ENCODE assay signal across 9 mouse cellular contexts in the genomic region with DNA sequence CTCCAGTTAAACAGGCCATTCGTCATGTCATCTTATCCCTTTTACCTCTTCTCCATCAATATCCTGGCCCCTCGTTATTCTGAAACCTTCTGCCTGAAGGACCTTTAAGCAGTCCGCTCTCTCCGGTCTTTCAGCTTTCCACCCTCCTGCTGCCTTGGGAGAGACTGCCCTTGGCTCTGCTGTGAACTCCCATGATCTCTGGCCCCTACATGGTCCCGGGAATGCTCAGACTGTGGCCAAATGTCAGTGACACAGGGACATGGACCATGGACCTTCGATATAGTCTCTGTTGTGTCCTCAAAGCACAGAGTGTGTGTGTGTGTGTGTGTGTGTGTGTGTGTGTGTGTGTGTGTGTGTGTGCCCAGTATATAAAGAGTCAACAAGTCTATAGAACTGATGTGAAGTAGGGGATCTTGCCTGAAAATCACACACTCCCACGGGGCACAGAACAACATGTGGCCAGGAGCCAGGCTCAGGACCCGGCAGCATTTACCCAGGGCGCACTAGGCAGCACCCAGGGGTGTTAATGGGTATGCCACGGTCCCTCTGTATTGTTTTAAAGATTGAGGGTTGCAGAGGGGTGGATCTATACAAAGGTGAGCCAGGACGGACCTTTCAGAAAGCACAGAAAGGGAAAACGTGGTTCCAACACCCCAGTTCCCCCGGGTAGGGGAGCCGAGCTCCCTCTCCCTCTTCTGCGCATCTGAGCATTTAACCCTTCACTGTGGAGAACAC. TPM values are rescaled to one million over a fixed set of nuclear protein-coding genes. Genes with fewer than 3 reads are reported as not detected.
DNase-seq lines count a peak whose midpoint lies in the region; ATAC-seq lines count a peak whose summit lies in the region.
"Had no signal": no experiment of that assay in that cellular context is flagged by ENCODE, and none has a peak within 500 bp of the region (broad histone marks: within the 10 kb centered on the region; RNA-seq: fewer than 3 reads in every experiment).

No protein-coding gene starts in this region.

- 62% methylated on average over 15 of the region's 15 CpGs for WGBS in heart, embryonic 16.5 days
- WGBS in forebrain, embryonic 10.5 days = 44% methylated on average over 15 of the region's 15 CpGs
- WGBS in intestine, embryonic 15.5 days = 49% methylated on average over 15 of the region's 15 CpGs
- 27% methylated on average over 15 of the region's 15 CpGs for WGBS in midbrain, embryonic 16.5 days

- H3K4me2 ChIP-seq in heart, embryonic 16.5 days (ENCODE audit: low read depth, low read length) = no peak overlapping the region
- H3K4me2 ChIP-seq in intestine, embryonic 15.5 days (replicated peaks) = no peak overlapping the region
- H3K4me2 ChIP-seq in midbrain, embryonic 16.5 days (ENCODE audit: low read length) = no peak overlapping the region

- H3K9ac ChIP-seq in heart, embryonic 16.5 days (ENCODE audit: low read length) = peak overlapping the region; percentile 22
- peak overlapping the region; percentile 17; the same call in 1 of the 2 replicates for H3K9ac ChIP-seq in intestine, embryonic 15.5 days
- no peak overlapping the region for H3K9ac ChIP-seq in midbrain, embryonic 16.5 days (ENCODE audit: low read depth, low read length)

- peaks cover 51% of the 10 kb centered on the region for H3K4me1 ChIP-seq in heart, embryonic 16.5 days (ENCODE audit: control insufficient read depth, insufficient read depth, low read length)
- peaks cover 88% of the 10 kb centered on the region for H3K4me1 ChIP-seq in forebrain, embryonic 10.5 days
- peaks cover 82% of the 10 kb centered on the region for H3K4me1 ChIP-seq in intestine, embryonic 15.5 days (replicated peaks)
- peaks cover 55% of the 10 kb centered on the region for H3K4me1 ChIP-seq in midbrain, embryonic 16.5 days (ENCODE audit: control insufficient read depth, insufficient read depth, low read length)

- no peak overlapping the region for H3K4me3 ChIP-seq in heart, embryonic 16.5 days (ENCODE audit: low read length)
- peak overlapping the region; percentile 16; the same call in 1 of the 2 replicates for H3K4me3 ChIP-seq in forebrain, embryonic 10.5 days
- H3K4me3 ChIP-seq in intestine, embryonic 15.5 days (replicated peaks) = no peak overlapping the region
- no peak overlapping the region for H3K4me3 ChIP-seq in midbrain, embryonic 16.5 days (ENCODE audit: low read depth, low read length)

- no peak for ATAC-seq in heart, embryonic 16.5 days (replicated peaks; ENCODE audit: extremely low read depth, insufficient read depth, low FRiP score)
- ATAC-seq in intestine, embryonic 15.5 days = no peak
- no peak for ATAC-seq in midbrain, embryonic 16.5 days

- H3K27ac ChIP-seq in heart, embryonic 16.5 days (ENCODE audit: low read length) = peak overlapping the region; percentile 48; the same call in 1 of the 2 replicates
- peak overlapping the region; percentile 87 for H3K27ac ChIP-seq in forebrain, embryonic 10.5 days
- peak overlapping the region; percentile 76 for H3K27ac ChIP-seq in intestine, embryonic 15.5 days
- peak overlapping the region; percentile 81 for H3K27ac ChIP-seq in midbrain, embryonic 16.5 days (ENCODE audit: low read length)

- H3K27me3 ChIP-seq in heart, embryonic 16.5 days (ENCODE audit: control insufficient read depth, insufficient read depth, low read length) = no peaks in the 10 kb centered on the region
- no peaks in the 10 kb centered on the region for H3K27me3 ChIP-seq in forebrain, embryonic 10.5 days (ENCODE audit: poor library complexity, severe bottlenecking)
- no peaks in the 10 kb centered on the region for H3K27me3 ChIP-seq in intestine, embryonic 15.5 days (replicated peaks)
- no peaks in the 10 kb centered on the region for H3K27me3 ChIP-seq in midbrain, embryonic 16.5 days (ENCODE audit: control insufficient read depth, insufficient read depth, low read depth, low read length)

- no peaks in the 10 kb centered on the region for H3K36me3 ChIP-seq in heart, embryonic 16.5 days (ENCODE audit: control insufficient read depth, insufficient read depth)
- no peaks in the 10 kb centered on the region for H3K36me3 ChIP-seq in forebrain, embryonic 10.5 days (replicated peaks)
- H3K36me3 ChIP-seq in intestine, embryonic 15.5 days = no peaks in the 10 kb centered on the region
- H3K36me3 ChIP-seq in midbrain, embryonic 16.5 days (ENCODE audit: control insufficient read depth, insufficient read depth, low read length) = no peaks in the 10 kb centered on the region

- no peaks in the 10 kb centered on the region for H3K9me3 ChIP-seq in heart, embryonic 16.5 days (replicated peaks; ENCODE audit: control insufficient read depth, low read length)
- no peaks in the 10 kb centered on the region for H3K9me3 ChIP-seq in forebrain, embryonic 10.5 days
- no peaks in the 10 kb centered on the region for H3K9me3 ChIP-seq in intestine, embryonic 15.5 days
- no peaks in the 10 kb centered on the region for H3K9me3 ChIP-seq in midbrain, embryonic 16.5 days (replicated peaks; ENCODE audit: control insufficient read depth, low read length, poor library complexity, severe bottlenecking)

- DNase-seq in heart, adult 8-10 months (ENCODE audit: low spot score) = no peak
- no peak for DNase-seq in forebrain, embryonic 10.5 days (ENCODE audit: extremely low spot score, low spot score)
- no peak for DNase-seq in right cerebral cortex, postnatal 10 days (ENCODE audit: low spot score in 2 of 2)
- DNase-seq in spleen, adult 12 weeks (ENCODE audit: low spot score) = no peak
- DNase-seq in gastrocnemius, postnatal 10 days = no peak

RNA-seq across cellular contexts. Expression of gene Tpcn1, which starts 23.1 kb away (rescaled TPM):
- polyA plus RNA-seq in heart, embryonic 16.5 days (2015; fragmentation: Nextera tagmentation; extraction: Ambion mirVana) = 14.5 TPM in 2 replicates
- 10 to 100 TPM; 34.8 to 36.7 (median 36.3) TPM for total RNA-seq in heart, adult 8-10 months (2022)
- 10.7 and 11.7 TPM in 2 replicates for polyA plus RNA-seq in forebrain, embryonic 10.5 days (2016; fragmentation: Nextera tagmentation; extraction: Ambion mirVana)
- polyA plus RNA-seq in intestine, embryonic 15.5 days (2015; fragmentation: Nextera tagmentation; extraction: Ambion mirVana) = 25.3 and 26.8 TPM in 2 replicates
- polyA plus RNA-seq in midbrain, embryonic 16.5 days (2015; fragmentation: Nextera tagmentation; extraction: Ambion mirVana) = 13.1 and 13.5 TPM in 2 replicates
- 10 to 100 TPM; 67.1 to 71.2 TPM for total RNA-seq in gastrocnemius, postnatal 10 days (2021)

RNA-seq across cellular contexts. Expression of gene Iqcd, which starts 23.5 kb away (rescaled TPM):
- polyA plus RNA-seq in heart, embryonic 16.5 days (2015; fragmentation: Nextera tagmentation; extraction: Ambion mirVana) = 0.36 and 0.42 TPM in 2 replicates
- under 1 TPM in 2 of 4 experiments, not detected in 2; 0.14 to 0.22 TPM for total RNA-seq in heart, adult 8-10 months (2022)
- 0.37 and 0.84 TPM in 2 replicates for polyA plus RNA-seq in forebrain, embryonic 10.5 days (2016; fragmentation: Nextera tagmentation; extraction: Ambion mirVana)
- 0.28 and 0.40 TPM in 2 replicates for polyA plus RNA-seq in intestine, embryonic 15.5 days (2015; fragmentation: Nextera tagmentation; extraction: Ambion mirVana)
- polyA plus RNA-seq in midbrain, embryonic 16.5 days (2015; fragmentation: Nextera tagmentation; extraction: Ambion mirVana) = 2.0 and 2.1 TPM in 2 replicates
- under 1 TPM; 0.40 to 0.50 TPM for total RNA-seq in gastrocnemius, postnatal 10 days (2021)
- total RNA-seq: hematopoietic stem cell, adult 5-6 weeks had no signal

RNA-seq across cellular contexts. Expression of gene Rita1, which starts 47.1 kb away (rescaled TPM):
- polyA plus RNA-seq in heart, embryonic 16.5 days (2015; fragmentation: Nextera tagmentation; extraction: Ambion mirVana) = 13.2 and 14.0 TPM in 2 replicates
- 10 to 100 TPM; 14.3 to 17.9 (median 15.3) TPM for total RNA-seq in heart, adult 8-10 months (2022)
- polyA plus RNA-seq in forebrain, embryonic 10.5 days (2016; fragmentation: Nextera tagmentation; extraction: Ambion mirVana) = 16.5 and 17.8 TPM in 2 replicates
- polyA plus RNA-seq in intestine, embryonic 15.5 days (2015; fragmentation: Nextera tagmentation; extraction: Ambion mirVana) = 10.6 and 11.4 TPM in 2 replicates
- 27.2 and 33.1 TPM in 2 replicates for polyA plus RNA-seq in midbrain, embryonic 16.5 days (2015; fragmentation: Nextera tagmentation; extraction: Ambion mirVana)
- total RNA-seq in gastrocnemius, postnatal 10 days (2021) = 1 to 10 TPM; 4.7 to 6.2 TPM

RNA-seq across cellular contexts. Expression of gene Ddx54, which starts 47.2 kb away (rescaled TPM):
- polyA plus RNA-seq in heart, embryonic 16.5 days (2015; fragmentation: Nextera tagmentation; extraction: Ambion mirVana) = 30.2 and 35.0 TPM in 2 replicates
- total RNA-seq in heart, adult 8-10 months (2022) = 10 to 100 TPM; 21.0 to 24.7 (median 23.0) TPM
- 63.3 and 64.1 TPM in 2 replicates for polyA plus RNA-seq in forebrain, embryonic 10.5 days (2016; fragmentation: Nextera tagmentation; extraction: Ambion mirVana)
- 47.5 and 49.3 TPM in 2 replicates for polyA plus RNA-seq in intestine, embryonic 15.5 days (2015; fragmentation: Nextera tagmentation; extraction: Ambion mirVana)
- polyA plus RNA-seq in midbrain, embryonic 16.5 days (2015; fragmentation: Nextera tagmentation; extraction: Ambion mirVana) = 38.7 and 39.9 TPM in 2 replicates
- total RNA-seq in gastrocnemius, postnatal 10 days (2021) = 10 to 100 TPM; 22.4 to 23.9 TPM

RNA-seq across cellular contexts. Expression of gene Slc8b1, which starts 54.4 kb away (rescaled TPM):
- 3.5 and 4.3 TPM in 2 replicates for polyA plus RNA-seq in heart, embryonic 16.5 days (2015; fragmentation: Nextera tagmentation; extraction: Ambion mirVana)
- total RNA-seq in heart, adult 8-10 months (2022) = 10 to 100 TPM in 2 of 4 experiments, 1 to 10 TPM in 2; 8.2 to 12.4 (median 10.0) TPM
- 3.7 and 4.4 TPM in 2 replicates for polyA plus RNA-seq in forebrain, embryonic 10.5 days (2016; fragmentation: Nextera tagmentation; extraction: Ambion mirVana)
- 6.2 and 6.6 TPM in 2 replicates for polyA plus RNA-seq in intestine, embryonic 15.5 days (2015; fragmentation: Nextera tagmentation; extraction: Ambion mirVana)
- polyA plus RNA-seq in midbrain, embryonic 16.5 days (2015; fragmentation: Nextera tagmentation; extraction: Ambion mirVana) = 2.0 and 2.3 TPM in 2 replicates
- 10 to 100 TPM; 15.1 to 20.0 TPM for total RNA-seq in gastrocnemius, postnatal 10 days (2021)
